Mouse (Mus musculus): ENCODE results near the gene Lrp2.

Lrp2 gene

DNA sequence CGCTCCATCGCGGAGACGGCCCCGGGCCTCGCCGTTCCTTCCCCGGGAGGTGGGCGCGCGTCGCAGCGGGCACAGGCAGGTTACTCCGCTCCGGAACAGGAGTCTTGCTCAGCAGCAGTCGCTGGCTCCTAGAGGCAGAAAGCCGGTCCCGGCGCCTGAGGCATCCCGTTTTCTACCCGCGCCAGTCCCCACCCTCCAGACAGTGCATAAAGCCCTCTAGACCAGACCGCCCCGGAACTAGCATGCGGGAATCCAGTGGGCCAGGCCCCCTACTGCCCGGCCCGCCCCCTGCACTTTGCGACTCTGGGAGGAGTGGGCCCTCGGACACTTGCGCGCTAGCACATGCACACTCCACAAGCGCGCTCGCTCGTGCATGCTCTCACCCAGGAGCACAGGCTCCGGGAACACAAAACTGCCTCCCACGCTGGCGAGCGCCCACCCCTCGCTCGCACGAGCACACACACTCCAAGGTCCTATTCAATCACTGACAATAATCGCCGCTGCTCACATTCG is at the start of gene Lrp2:
Lrp2 (minus strand) TSS at position 180 of the 513 bp plus-strand sequence.
- DNase-seq (ENCODE audit: extremely low read depth, low read depth), result no peak

DNA sequence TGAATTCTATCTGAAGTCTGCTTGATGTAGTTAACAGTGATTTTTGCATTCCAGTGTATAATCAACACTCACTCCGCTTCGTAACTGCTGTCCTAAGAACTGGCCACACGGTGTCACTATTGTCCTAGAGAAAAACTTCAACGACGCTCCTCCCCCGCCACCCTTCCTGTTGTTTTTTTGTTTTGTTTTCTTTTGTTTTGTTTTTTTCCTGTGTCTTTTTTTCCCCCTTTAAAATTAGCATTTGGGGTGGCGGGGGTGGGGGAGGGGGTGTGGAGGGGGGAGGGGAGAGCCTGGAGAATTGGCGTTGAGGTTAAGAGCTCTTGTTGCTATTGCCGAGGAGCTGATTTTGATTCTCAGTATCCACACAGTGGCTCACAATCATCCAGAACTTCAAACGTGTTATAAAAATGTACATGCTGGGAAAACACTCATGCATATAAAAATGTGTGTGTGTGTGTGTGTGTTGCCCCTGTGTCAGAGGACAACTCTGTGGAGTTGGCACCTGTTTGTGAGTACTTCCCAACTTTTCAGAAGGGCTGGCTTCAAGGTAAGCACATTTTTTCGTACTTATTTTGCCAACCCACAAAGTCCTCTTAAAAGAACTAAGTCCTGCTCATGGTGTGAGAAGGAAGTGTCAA is 49.3 kb upstream of the Lrp2 start:
- peak; percentile 45 for DNase-seq (ENCODE audit: extremely low read depth, low read depth)

DNA sequence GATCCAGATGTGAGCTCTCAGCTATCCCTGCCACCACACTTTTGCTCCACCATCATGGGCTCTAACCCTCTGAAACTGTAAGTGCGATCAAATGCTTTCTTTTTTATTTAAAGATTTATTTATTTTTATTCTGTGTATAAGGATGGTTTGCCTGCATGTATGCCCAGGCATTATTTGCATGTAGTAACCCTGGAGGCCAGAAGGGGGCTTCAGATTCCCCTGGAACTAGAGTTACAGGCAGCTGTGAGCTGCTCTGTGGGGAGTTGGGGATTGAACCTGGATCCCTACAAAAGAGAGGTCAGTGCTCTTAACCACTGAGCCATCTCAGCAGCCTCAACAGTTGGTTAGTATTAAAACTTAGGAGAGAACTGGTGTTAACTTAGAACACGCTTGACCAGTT is 45.6 kb upstream of the Lrp2 start:
- no peak for DNase-seq (ENCODE audit: extremely low read depth, low read depth)

DNA sequence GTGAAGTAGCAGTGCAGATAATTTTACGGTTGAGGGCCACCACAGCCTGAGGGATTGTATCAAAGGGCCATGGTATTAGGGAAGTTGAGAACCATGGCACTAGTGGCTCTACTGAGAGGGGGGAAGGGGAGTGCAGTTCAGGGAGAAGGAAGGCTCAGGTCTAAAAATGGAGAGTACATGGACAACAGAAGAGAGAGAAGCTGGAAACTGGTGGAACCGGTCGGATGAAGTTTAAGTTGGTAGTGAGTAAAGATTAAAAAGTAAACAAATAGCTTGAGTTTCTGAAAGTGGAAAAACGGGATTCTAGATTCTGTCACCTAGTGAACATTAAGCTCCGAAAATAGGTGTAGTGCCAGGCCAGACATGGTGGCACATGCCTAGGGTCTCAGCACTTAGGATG is 44.9 kb upstream of the Lrp2 start:
- no peak for DNase-seq (ENCODE audit: extremely low read depth, low read depth)

DNA sequence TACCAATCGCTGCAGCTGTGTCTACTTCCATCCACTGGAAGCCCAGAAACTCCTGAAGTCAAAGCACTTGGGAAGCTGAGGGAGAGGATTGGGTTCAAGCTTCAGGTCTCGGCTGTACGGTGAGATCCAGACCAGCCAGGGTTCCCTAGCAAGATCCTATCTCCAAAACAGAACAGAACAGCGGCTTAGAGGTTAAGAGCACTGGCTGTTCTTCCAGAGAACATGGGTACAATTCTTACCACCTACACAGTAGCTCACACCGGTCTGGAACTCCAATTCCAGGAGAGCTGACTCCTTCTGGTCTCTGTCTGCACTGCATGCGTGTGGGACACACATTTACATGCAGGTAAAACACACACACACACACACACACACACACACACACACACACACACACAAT is 44.0 kb upstream of the Lrp2 start:
- no peak for DNase-seq (ENCODE audit: extremely low read depth, low read depth)

DNA sequence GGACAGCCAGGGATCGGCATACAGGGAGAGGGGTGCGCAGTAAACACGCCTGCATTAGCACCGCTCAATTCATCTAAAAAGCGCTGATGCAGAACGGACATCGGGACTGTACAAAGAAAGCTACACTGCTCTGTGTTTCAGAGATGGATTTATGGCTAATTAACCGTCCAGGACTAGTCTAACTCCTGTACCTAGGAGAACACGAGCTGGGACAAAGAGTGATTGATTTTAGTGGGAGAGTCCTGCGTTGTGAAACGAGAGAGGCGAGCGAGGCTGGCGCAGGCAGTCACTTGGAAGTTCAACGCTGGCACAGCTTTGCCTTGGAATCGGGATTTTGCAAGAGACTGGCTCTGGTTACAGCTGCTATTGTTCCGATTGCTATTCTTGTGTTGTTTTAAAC is 43.4 kb upstream of the Lrp2 start:
- no peak for DNase-seq (ENCODE audit: extremely low read depth, low read depth)

DNA sequence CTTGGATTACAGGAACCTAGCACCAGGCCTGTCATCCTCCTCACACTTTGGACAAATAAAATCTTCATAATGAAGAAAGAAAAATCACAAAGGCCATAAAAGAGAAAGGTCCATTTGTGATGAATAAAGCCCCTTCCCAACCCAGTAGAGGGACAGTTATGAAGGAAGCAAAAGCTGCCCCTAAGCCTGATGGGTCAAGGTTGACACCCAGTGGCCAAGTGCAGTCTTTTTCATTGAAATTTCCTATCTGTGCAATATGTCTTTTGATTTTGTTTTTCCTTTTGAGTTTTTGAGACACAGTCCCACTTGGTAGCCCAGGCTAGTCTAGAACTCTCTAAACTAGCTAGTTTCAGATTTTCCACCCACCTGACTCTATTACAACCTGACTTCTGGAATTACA is 33.4 kb upstream of the Lrp2 start:
- no peak for DNase-seq (ENCODE audit: extremely low read depth, low read depth)

DNA sequence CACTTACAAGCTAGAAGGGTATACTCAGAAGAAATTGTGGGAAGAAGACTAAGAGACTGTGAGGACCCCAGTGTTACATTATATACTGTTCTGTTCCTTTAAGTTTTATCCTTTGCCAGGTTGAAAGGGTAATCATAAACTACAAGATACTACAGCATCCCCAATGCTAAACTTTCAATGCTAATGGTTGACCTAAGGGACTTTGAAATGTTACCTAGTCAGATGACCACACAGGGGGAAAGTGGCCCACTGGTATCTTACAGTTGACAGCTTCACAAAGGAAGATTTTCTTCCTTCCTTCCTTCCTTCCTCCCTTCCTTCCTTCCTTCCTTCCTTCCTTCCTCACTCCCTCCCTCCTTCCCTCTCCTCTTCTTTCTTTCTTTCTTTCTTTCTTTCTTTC is 32.5 kb upstream of the Lrp2 start:
- DNase-seq (ENCODE audit: extremely low read depth, low read depth), result no peak

DNA sequence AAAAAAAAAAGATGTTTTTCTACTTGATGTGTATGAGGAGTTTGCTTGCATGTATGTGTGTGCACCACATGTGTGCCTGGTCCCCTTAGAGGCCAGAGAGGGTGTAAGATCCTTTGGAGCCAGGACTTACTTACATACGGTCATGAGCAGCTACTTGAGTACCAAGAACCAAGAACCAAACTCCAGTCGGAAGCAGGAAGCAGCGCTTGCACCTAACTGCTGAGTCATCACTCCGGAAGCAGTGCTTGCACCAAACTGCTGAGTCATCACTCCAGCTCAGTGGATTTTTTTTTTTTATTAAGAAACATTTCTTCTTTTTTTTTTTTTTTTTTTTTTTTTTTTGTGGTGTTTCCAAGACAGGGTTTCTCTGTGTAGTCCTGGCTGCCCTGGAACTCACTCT is 27.4 kb upstream of the Lrp2 start:
- peak; percentile 60 for DNase-seq (ENCODE audit: extremely low read depth, low read depth)

DNA sequence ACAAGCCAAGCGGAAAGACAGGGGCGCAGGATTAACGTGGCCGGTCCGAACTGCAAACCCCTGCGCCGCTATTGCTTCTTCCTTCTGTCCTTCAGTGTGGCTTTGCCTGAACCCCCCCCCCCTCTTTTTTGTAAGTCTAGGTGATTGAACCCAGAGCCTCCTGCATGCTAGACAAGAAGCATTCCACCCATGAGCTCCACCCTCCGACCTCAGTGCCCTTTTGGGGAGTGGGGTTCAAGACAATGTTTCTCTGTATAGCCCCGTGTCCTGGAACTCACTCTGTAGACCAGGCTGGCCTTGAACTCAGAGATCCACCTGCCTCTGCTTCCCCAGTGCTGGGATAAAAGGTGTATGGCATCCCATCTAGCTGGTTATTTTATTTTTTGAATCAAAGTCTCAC is 26.9 kb upstream of the Lrp2 start:
- DNase-seq (ENCODE audit: extremely low read depth, low read depth), result no peak

DNA sequence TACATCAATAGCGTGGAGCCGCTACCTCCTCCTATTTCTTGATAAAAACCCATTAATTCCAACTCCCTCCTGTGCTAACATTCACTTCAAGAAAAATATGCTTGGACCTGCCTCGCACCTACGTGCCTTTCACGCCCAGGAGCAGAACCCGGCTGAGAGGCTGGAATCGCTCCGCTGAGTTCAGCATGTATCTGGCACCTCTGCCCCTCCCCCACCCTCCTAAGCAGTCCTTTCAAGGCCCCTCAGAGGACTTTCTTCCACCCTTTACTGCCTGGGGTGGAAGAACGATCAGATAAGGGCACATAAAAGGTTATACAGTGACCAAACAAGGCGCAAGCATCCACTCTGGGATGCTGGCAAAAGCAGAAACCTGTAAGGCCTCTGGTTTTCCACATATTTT is 26.4 kb upstream of the Lrp2 start:
- DNase-seq (ENCODE audit: extremely low read depth, low read depth), result no peak

DNA sequence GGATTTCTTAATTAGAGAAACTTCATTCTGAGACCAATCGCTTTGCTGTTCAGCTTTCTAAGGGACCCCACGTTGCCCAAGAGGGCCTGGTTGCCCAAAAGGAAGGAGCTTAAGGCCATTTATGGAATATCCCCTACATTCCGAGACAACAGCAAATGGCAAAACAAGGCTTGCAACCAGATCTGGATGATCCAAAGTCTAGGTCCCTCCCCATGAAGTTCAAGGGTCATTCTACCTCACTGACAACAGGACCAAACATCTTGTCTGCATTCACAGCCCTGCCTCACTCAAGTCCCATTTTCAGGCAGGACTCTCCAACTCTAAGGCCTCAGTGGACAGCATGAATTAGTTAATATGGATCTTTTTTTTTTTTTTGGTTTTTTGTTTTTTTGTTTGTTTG is 20.8 kb upstream of the Lrp2 start:
- DNase-seq (ENCODE audit: extremely low read depth, low read depth), result no peak

DNA sequence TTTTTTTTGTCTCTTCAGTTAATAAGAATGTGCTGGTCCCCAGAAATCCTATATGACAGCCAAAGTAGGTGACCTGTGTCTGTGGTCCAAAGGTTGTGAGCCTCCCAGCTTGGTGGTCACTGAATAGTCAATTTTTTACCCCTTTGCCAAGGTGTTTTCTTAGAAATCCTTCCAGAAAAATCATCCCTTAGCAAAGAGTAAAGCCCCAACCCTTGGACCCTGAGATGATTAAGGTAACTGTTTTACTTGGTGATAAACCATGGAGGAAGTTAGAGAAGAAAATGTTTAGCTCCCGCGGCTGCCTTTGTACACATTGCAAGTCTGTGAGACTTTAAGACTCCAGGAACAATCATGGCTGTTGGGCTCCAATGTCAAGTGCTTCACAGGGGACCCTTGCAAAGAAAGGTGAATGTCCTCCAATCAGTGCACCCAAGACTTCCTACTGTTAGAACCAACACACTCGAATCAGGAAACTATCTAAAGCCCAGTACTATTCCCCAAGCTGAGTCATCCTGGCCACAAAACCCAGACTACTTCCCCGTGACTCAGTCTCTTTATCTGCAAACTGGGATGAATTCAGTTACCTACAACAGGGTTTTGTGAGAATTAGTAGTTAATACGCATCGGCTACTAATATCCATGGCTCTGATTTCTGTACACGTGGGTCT is 18.0 kb upstream of the Lrp2 start:
- DNase-seq (ENCODE audit: extremely low read depth, low read depth), result no peak

DNA sequence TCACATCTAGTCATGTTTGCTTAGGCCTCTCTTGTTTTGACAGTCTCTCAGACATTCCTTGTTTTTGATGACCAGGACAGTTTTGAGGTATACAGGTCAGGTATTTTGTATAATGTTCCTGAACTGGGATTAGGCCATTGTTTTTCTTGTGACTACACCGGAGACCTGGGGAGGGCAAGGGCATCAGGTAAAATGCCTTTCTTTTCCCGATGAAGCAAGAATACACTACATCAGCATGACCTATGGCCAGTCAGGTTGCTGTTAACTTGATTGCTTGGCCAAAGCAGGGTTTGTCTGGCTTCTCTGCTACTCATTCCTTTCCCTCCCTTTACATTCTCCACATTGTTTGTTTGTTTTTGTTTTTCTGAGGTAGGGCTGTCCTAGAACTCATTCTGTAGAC is 7.3 kb upstream of the Lrp2 start:
- no peak for DNase-seq (ENCODE audit: extremely low read depth, low read depth)

DNA sequence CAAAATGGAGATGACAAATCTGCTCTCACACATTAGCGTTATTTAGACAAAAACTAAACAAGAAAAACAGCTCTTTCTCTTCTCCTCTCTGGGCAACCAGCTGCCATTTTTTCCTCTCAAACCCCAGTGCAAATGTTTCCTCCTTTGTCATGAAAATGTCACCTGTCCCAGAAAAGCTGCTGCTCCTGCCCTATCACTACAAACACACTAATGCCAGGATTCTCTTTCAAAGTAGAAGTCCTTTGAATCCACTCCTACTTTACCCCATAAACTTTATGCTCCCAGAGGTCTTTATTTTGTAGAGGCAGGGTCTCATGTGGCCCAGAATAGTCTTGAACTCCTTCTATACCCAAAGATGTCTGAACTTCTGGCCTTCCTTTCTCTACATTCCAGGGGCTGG is 6.7 kb upstream of the Lrp2 start:
- DNase-seq (ENCODE audit: extremely low read depth, low read depth), result no peak

DNA sequence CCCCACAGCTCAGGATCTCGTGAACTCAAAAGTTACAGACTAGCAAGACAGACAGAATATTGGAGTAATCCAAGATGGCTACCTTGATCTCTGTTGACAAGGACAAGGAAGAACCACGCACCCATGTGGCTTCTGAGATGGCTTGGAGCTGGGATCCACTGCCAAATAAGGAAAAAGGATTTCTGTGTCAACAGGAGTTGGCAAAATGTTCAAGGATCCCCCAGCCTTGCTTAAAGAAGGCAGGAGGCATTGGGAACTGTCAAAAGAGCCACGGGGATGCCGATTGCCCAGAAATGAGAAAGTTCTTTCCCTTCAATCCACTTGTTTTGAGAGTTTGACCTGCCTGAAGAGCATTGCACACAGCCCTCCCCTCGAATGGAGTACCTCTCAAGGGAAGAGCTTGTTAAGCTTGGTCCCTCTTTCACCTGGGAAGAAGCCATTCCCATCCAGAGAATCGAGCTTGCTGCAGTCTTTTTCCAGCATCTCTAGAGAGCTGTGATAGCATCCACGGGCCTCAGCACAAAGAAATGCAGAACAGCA is 6.2 kb upstream of the Lrp2 start:
- DNase-seq (ENCODE audit: extremely low read depth, low read depth), result no peak

DNA sequence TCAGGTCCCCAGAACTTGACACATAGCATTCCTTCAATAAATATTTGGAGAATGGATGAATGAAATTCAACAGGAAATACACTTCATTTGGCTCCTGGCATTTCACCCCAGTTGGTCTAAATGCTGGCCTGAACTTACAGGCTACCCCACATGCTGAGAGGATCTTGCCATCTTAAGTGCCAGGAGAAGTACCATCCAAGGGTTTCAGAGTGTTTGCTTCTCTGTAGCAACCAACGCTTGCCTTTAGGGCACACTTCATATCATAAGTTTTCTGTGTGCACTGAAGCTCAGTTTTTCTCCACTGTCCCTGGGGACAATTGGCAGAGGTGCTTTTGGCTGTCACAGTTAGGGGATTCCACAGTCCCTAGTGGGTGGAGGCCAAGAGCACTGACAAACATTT is 4.7 kb upstream of the Lrp2 start:
- no peak for DNase-seq (ENCODE audit: extremely low read depth, low read depth)

DNA sequence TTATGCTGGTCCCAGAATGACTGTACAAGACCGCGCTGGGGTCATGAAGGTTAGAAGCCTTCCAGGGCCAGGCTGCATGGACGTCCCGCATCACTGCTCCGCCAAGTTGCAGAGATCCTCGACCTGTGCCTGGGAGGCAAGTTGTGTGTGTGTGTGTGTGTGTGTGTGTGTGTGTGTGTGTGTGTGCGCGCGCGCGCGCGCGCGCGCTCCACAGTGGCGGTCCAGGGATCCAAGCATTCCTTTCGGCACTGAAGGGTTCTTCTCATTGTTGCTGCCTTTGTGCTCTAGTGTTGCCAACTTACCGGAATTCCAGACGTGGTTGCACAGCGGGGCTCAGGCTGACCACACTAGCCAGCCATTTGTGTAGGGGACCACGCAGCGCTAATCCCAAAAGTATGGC is 2.0 kb upstream of the Lrp2 start:
- DNase-seq (ENCODE audit: extremely low read depth, low read depth), result no peak

DNA sequence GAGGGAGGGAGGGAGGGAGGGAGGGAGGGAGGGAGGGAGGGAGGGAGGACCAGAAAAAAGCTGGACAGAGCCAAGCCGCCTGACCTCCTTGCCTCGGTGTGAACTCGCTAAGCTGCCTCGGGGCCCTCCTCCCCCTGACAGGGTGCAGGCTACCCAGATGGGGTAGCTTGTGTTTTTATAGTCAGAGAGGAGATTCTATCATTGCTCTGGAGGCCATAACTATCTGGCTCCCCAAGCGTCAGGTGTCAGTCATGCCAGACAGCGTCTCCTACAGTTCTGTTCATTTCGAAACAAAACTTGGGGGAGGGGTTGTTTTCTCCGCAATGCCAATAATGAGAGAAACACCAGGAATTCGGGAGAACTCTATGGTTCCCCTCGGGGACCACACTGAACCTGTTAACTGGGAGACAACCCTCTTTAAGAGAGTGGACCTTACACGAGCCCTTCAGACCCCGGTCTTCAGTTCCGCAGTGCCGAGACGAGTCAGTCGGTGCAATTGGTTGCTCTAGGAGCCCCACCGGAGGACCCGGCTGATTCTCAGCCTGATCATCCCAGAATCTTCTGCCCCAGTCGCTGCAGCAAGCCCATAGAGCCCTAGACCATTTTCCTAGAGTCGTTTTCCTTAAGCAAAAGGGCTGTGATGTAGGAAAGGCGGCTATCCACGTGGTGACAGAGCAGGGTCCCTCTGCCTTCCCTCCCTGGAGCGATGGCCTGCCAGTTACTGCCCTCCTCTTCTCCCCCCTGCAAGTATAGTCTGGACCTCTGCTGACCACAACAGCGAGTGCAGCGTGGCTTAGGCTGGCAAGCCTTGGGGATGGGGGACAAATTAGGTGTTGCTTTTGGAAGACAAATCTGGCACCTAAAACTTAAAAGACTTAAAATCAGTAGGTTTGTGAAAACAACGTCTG is 1.2 kb upstream of the Lrp2 start:
- DNase-seq (ENCODE audit: extremely low read depth, low read depth), result no peak

DNA sequence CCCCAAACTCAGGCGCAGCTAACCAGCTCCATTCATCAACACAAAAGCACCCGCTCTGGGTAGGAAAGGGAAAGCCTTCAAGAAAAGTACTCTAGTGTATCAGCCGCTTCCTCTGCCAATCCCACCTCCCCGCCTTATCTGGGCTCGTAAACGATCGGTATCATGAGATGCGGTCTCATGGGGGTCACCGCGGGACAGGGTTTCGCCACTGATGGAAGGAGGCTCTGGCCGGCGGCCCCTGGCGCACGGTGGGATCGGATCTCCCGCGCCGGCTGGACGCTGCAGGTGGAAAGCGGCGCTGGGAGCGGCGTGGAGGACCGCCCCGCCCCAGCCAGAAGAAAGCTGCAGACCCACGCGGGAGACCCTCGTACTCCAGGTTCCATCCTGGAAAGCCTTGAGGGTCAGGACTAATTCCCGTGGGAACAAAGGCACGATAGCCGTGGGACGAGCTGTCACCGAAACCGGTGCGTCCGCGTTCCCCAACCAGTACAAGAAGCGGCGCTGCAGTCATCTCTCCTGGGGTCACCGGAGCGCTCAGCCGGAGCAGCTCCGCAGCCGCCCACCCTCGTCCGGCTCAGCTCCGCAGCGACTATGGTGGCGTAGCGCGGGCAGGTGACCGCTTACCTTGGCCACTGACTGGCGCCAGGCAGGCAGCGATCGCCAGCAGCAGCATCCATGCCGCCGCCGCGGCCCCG is 527 bp downstream of the Lrp2 start:
- no peak for DNase-seq (ENCODE audit: extremely low read depth, low read depth)
